Mouse (Mus musculus): Measurements from ENCODE around the gene Glis1. TPM values are rescaled to one million over a fixed set of nuclear protein-coding genes. Genes with fewer than 3 reads are reported as not detected.

The Glis1 gene
- polyA plus RNA-seq (2015; fragmentation: Nextera tagmentation; extraction: Ambion mirVana) = 1.7 and 2.0 TPM in 2 replicates

GRCm38 (mm10) chr4:107434356-107435237 is at the start of gene Glis1:
Gene Glis1, plus strand, starts transcription at chr4:107434591.
- Histone ChIP-seq H3K36me3 (no peaks in the 10 kb centered on the region), H3K4me2 (peak within 1 kb of the TSS; percentile 92), H3K27ac (no peak within 1 kb of the TSS), H3K9me3 (no peaks in the 10 kb centered on the region), H3K27me3 (peaks cover 70% of the 10 kb centered on the region), H3K9ac (peak within 1 kb of the TSS; percentile 39), H3K4me1 (peaks cover 18% of the 10 kb centered on the region), H3K4me3 (peak within 1 kb of the TSS; percentile 65)
- ATAC-seq (ENCODE audit: borderline replicate concordance, extremely low read depth, low FRiP score, low TSS enrichment) = peak; percentile 93
- under 1% methylated on average over 108 of the region's 112 CpGs for WGBS

DNA sequence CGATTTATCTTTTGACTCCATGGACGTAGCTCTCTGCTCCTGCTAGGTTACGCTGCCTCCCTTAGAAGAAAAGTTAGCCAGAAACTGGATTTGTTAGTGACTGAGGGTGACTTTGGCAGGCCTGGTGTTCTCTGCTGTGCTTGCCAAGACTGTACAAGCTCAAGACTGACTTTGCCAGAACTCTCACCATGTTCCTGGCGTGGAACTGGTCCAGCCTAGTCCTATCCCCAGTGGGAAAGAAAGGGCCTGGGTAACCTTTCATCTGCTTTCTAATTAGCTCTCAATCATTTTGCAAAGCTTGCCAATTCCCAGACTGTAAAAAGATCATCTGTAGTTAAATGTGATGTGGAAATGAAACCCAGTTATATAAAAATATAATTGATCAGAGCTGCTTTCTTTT is 47.4 kb upstream of the Glis1 start:
- no peaks in the 10 kb centered on the region for H3K9me3 ChIP-seq
- H3K9ac ChIP-seq = no peak overlapping the region
- H3K36me3 ChIP-seq = peaks cover 78% of the 10 kb centered on the region
- H3K4me2 ChIP-seq = no peak overlapping the region
- no peak overlapping the region for H3K27ac ChIP-seq
- whole genome bisulfite sequencing = 89% methylated on average over 4 of the region's 4 CpGs
- H3K27me3 ChIP-seq = no peaks in the 10 kb centered on the region
- ATAC-seq (ENCODE audit: borderline replicate concordance, extremely low read depth, low FRiP score, low TSS enrichment) = no peak
- H3K4me3 ChIP-seq = no peak overlapping the region
- no peaks in the 10 kb centered on the region for H3K4me1 ChIP-seq

DNA sequence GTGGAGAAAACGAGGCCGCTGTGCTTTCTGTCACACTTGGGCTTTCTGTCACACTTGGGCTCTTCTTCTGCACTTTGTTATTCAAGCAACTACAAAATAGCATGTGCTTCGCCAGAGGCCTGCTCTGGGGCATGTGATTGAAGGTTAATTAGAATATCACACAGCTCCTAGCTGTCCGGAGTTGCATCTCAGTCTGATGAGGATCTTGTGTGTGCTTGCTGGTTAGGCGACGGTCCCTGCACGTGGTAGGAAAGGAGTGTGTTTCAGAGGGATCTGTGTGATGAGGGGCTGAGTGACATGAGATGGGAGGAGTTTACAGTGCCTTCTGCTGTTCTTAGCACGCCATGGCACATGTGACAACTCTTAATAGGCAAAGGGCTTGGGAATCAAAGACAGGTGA is 46.9 kb upstream of the Glis1 start:
- Histone ChIP-seq H3K9me3 (no peaks in the 10 kb centered on the region), H3K9ac (no peak overlapping the region), H3K27me3 (no peaks in the 10 kb centered on the region), H3K4me2 (no peak overlapping the region), H3K4me1 (no peaks in the 10 kb centered on the region), H3K27ac (no peak overlapping the region), H3K4me3 (no peak overlapping the region), H3K36me3 (peaks cover 80% of the 10 kb centered on the region)
- WGBS = 94% methylated on average over 8 of the region's 8 CpGs
- no peak for ATAC-seq (ENCODE audit: borderline replicate concordance, extremely low read depth, low FRiP score, low TSS enrichment)

GRCm38 (mm10) chr4:107388291-107388690 is 46.1 kb upstream of the Glis1 start:
- H3K4me3 ChIP-seq = no peak overlapping the region
- H3K36me3 ChIP-seq = peaks cover 80% of the 10 kb centered on the region
- H3K4me1 ChIP-seq = no peaks in the 10 kb centered on the region
- WGBS = 85% methylated on average over 2 of the region's 2 CpGs
- no peaks in the 10 kb centered on the region for H3K27me3 ChIP-seq
- no peak overlapping the region for H3K9ac ChIP-seq
- H3K27ac ChIP-seq = no peak overlapping the region
- no peaks in the 10 kb centered on the region for H3K9me3 ChIP-seq
- ATAC-seq (ENCODE audit: borderline replicate concordance, extremely low read depth, low FRiP score, low TSS enrichment) = no peak
- no peak overlapping the region for H3K4me2 ChIP-seq

GRCm38 (mm10) chr4:107389345-107389744 is 45.0 kb upstream of the Glis1 start:
- Histone ChIP-seq H3K4me2 (no peak overlapping the region), H3K9ac (no peak overlapping the region), H3K27ac (no peak overlapping the region), H3K4me3 (no peak overlapping the region), H3K27me3 (no peaks in the 10 kb centered on the region), H3K4me1 (no peaks in the 10 kb centered on the region), H3K36me3 (peaks cover 85% of the 10 kb centered on the region), H3K9me3 (no peaks in the 10 kb centered on the region)
- ATAC-seq (ENCODE audit: borderline replicate concordance, extremely low read depth, low FRiP score, low TSS enrichment) = no peak
- 92% methylated on average over 3 of the region's 3 CpGs for WGBS

DNA sequence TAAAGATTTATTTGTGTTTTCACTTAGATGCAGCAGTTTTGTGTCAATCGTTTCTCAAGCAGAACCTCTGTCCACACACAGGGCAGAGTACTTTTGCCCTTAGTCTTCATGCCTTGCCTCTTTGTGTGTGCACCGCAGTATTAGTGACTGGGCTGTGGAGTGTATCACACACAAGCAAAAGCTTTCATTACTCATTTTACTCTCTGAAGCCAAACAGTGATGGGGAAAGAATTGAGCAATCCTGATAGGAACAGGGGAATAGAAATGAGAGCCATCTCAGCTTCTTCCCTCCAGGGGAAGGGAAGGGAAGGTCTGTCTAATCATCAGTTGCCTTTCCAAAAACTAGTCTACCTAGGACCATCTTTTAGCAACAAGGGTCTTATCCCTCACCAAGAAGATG is 40.6 kb upstream of the Glis1 start:
- Histone ChIP-seq H3K9ac (no peak overlapping the region), H3K27ac (no peak overlapping the region), H3K4me3 (no peak overlapping the region), H3K4me2 (no peak overlapping the region), H3K36me3 (peaks cover 71% of the 10 kb centered on the region), H3K9me3 (no peaks in the 10 kb centered on the region), H3K27me3 (no peaks in the 10 kb centered on the region), H3K4me1 (no peaks in the 10 kb centered on the region)
- ATAC-seq (ENCODE audit: borderline replicate concordance, extremely low read depth, low FRiP score, low TSS enrichment) = no peak
- WGBS = 91% methylated on average over 2 of the region's 2 CpGs

DNA sequence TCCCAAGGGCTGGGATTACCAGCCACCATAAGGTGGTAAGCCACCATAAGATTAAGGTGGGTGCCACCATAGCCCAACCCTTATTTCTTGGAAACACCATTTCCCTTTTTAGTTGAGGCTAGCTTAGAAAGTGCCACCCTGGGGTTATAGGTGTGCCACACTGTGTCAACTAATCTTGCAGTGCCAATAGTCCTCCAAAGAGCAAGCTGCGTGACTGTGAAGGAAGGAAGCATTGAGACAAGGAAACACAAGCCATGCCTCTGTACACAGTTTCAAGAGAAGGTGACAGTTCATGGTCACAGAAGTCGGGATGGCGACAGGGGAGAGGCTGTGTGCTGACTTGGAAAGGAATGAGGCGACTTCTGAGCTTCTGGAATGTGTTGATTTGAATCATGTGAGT is 14.2 kb upstream of the Glis1 start:
- Histone ChIP-seq H3K4me2 (no peak overlapping the region), H3K27me3 (peaks cover 11% of the 10 kb centered on the region), H3K36me3 (peaks cover 6% of the 10 kb centered on the region; the same call in 1 of the 2 replicates), H3K9ac (no peak overlapping the region), H3K4me1 (peaks cover 7% of the 10 kb centered on the region; the same call in 1 of the 2 replicates), H3K9me3 (no peaks in the 10 kb centered on the region), H3K4me3 (no peak overlapping the region), H3K27ac (no peak overlapping the region)
- ATAC-seq (ENCODE audit: borderline replicate concordance, extremely low read depth, low FRiP score, low TSS enrichment) = no peak
- WGBS = 57% methylated on average over 4 of the region's 4 CpGs

- 0 out of 2 replicates have a peak overlapping the region, but pooled peaks have one; percentile 0 for H3K4me3 ChIP-seq
- no peak overlapping the region for H3K27ac ChIP-seq
- H3K9ac ChIP-seq = no peak overlapping the region
- H3K36me3 ChIP-seq = peaks cover 6% of the 10 kb centered on the region; the same call in 1 of the 2 replicates
- WGBS = 3% methylated on average over 14 of the region's 14 CpGs
- H3K4me1 ChIP-seq = peaks cover 7% of the 10 kb centered on the region; the same call in 1 of the 2 replicates
- H3K27me3 ChIP-seq = peaks cover 11% of the 10 kb centered on the region
- no peak for ATAC-seq (ENCODE audit: borderline replicate concordance, extremely low read depth, low FRiP score, low TSS enrichment)
- no peaks in the 10 kb centered on the region for H3K9me3 ChIP-seq
- H3K4me2 ChIP-seq = peak overlapping the region; percentile 41
Observed at GRCm38 (mm10) chr4:107421711-107422110, 12.7 kb upstream of the Glis1 start.

DNA sequence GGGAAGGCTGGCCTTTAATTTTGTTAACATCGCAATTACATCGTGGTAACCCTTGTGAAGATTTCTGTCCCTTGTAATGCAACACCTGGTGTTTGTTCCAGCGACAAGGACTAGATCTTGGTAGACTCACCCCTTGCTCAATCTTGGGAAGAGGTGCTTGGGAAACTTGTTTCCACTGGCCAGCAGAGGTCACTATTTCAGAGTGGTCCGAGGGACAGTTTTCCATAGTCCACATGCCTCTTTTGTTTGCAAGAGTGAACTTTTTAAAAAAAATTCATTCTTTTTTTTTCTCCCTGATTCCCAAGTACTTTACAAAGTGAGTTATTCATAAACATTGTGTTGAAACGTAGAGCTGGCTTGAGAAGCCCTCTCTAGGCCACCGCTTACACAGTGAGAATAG is 12.2 kb upstream of the Glis1 start:
- no peak for ATAC-seq (ENCODE audit: borderline replicate concordance, extremely low read depth, low FRiP score, low TSS enrichment)
- Histone ChIP-seq H3K27ac (no peak overlapping the region), H3K9ac (no peak overlapping the region), H3K4me3 (no peak overlapping the region), H3K27me3 (peaks cover 11% of the 10 kb centered on the region), H3K9me3 (no peaks in the 10 kb centered on the region), H3K36me3 (peaks cover 6% of the 10 kb centered on the region; the same call in 1 of the 2 replicates), H3K4me2 (no peak overlapping the region), H3K4me1 (peaks cover 7% of the 10 kb centered on the region; the same call in 1 of the 2 replicates)
- WGBS = 16% methylated on average over 6 of the region's 6 CpGs

DNA sequence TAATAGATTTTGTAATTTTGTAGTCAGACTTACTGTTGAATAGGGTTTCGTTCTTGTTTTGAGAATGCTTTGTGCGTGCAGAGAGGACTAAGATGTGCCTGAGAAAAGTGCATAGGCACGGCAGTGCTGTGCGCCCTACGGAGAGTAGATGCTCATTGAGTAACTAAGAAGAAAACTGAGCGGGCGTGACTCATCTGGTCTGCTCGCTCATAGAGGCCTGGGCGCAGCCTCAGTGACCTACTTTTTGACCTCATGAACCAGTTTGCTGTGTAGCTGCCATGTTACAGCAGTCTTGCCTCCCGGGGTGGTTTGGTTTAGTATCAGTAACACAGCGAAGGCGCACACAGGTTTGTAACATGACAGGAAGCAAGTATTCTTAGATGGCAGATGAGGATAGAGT is 8.8 kb upstream of the Glis1 start:
- Histone ChIP-seq H3K4me1 (peaks cover 7% of the 10 kb centered on the region; the same call in 1 of the 2 replicates), H3K27me3 (peaks cover 11% of the 10 kb centered on the region), H3K36me3 (no peaks in the 10 kb centered on the region), H3K4me3 (no peak overlapping the region), H3K9ac (no peak overlapping the region), H3K27ac (no peak overlapping the region), H3K9me3 (no peaks in the 10 kb centered on the region), H3K4me2 (no peak overlapping the region)
- no peak for ATAC-seq (ENCODE audit: borderline replicate concordance, extremely low read depth, low FRiP score, low TSS enrichment)
- 91% methylated on average over 12 of the region's 12 CpGs for WGBS

DNA sequence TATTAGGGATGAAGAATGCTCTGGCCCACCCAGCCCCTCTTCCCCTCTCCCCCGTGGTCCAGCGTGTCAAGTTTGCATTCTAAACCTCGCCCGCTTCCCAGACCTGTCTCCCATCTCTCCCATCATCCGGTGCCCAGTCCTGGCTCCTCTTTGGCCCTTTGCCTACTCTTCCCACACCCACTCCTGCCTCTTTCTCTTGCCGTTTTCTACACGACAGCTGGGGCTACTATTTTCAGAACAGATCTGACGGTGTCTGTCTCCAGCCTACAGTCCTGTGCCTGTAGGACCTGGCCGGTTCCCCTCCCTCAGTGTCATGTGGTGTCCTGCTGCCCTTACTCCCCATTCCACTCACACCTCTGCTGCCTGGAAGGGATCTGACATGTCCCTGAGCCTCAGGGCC is 7.8 kb upstream of the Glis1 start:
- H3K4me1 ChIP-seq = peaks cover 2% of the 10 kb centered on the region; the same call in 1 of the 2 replicates
- no peak overlapping the region for H3K4me3 ChIP-seq
- 68% methylated on average over 9 of the region's 9 CpGs for WGBS
- H3K9me3 ChIP-seq = no peaks in the 10 kb centered on the region
- no peak overlapping the region for H3K9ac ChIP-seq
- H3K27me3 ChIP-seq = peaks cover 4% of the 10 kb centered on the region; the same call in 1 of the 2 replicates
- no peak overlapping the region for H3K27ac ChIP-seq
- ATAC-seq (ENCODE audit: borderline replicate concordance, extremely low read depth, low FRiP score, low TSS enrichment) = no peak
- no peak overlapping the region for H3K4me2 ChIP-seq
- no peaks in the 10 kb centered on the region for H3K36me3 ChIP-seq

GRCm38 (mm10) chr4:107432717-107433116 is 1.7 kb upstream of the Glis1 start:
- Histone ChIP-seq H3K4me2 (no peak overlapping the region), H3K9ac (no peak overlapping the region), H3K36me3 (no peaks in the 10 kb centered on the region), H3K4me1 (peaks cover 18% of the 10 kb centered on the region), H3K4me3 (no peak overlapping the region), H3K27me3 (peaks cover 51% of the 10 kb centered on the region), H3K9me3 (no peaks in the 10 kb centered on the region), H3K27ac (no peak overlapping the region)
- 84% methylated on average over 5 of the region's 5 CpGs for WGBS
- ATAC-seq (ENCODE audit: borderline replicate concordance, extremely low read depth, low FRiP score, low TSS enrichment) = no peak

Measured in lung, embryonic 15.5 days (tissue).